Mouse (Mus musculus) limb, embryonic 14.5 days (tissue): ENCODE measurements around the gene Fam160a1. TPM values are rescaled to one million over a fixed set of nuclear protein-coding genes. Genes with fewer than 3 reads are reported as not detected.

Experiments
- ATAC-seq: fragments of 200-750 bp; cut with Nextera tagmentation; 2 replicates; pipeline ENCODE4 v1.8.0; 2017; ENCODE audit warnings: low read depth, moderate number of reproducible peaks, moderate TSS enrichment; ENCODE audit not compliant: low FRiP score
- DNase-seq: peaks from one replicate; pipeline ENCODE4 v3.0.0-alpha.2; 2015; ENCODE audit warnings: low spot score
- H3K27ac ChIP-seq: fragments of 300-500 bp; sonication (generic); replicated peaks from 2 replicates; pipeline ENCODE4 v1.5.1; 2014; ENCODE audit warnings: low read depth, mild to moderate bottlenecking, low read length, moderate library complexity, mixed read lengths
- H3K27me3 ChIP-seq: fragments of 300-500 bp; sonication (generic); 2 replicates; pipeline ENCODE4 v1.6.1; 2014; ENCODE audit warnings: low read length, mixed read lengths; ENCODE audit not compliant: control insufficient read depth, insufficient read depth
- H3K36me3 ChIP-seq: fragments of 300-500 bp; sonication (generic); 2 replicates; pipeline ENCODE4 v1.6.1; 2014; ENCODE audit warnings: mild to moderate bottlenecking, low read length, moderate library complexity, mixed read lengths; ENCODE audit not compliant: control insufficient read depth, insufficient read depth
- H3K4me1 ChIP-seq: fragments of 300-500 bp; sonication (generic); 2 replicates; pipeline ENCODE4 v1.6.1; 2014; ENCODE audit warnings: antibody characterized with exemption, low read length, mixed read lengths; ENCODE audit not compliant: control insufficient read depth, insufficient read depth
- H3K4me2 ChIP-seq: fragments of 300-500 bp; sonication (generic); replicated peaks from 2 replicates; pipeline ENCODE4 v1.6.1; 2014; ENCODE audit warnings: low read depth, mild to moderate bottlenecking, low read length, moderate library complexity; ENCODE audit not compliant: severe bottlenecking
- H3K4me3 ChIP-seq: fragments of 300-500 bp; sonication (generic); replicated peaks from 2 replicates; pipeline ENCODE4 v1.5.1; 2014; ENCODE audit warnings: low read length
- H3K9ac ChIP-seq: fragments of 300-500 bp; sonication (generic); 2 replicates; pipeline ENCODE4 v1.6.1; 2014; ENCODE audit warnings: mild to moderate bottlenecking, low read depth, low read length, moderate library complexity; ENCODE audit not compliant: severe bottlenecking
- H3K9me3 ChIP-seq: fragments of 300-500 bp; sonication (generic); 2 replicates; pipeline ENCODE4 v1.6.1; 2016; ENCODE audit warnings: low read length; ENCODE audit not compliant: control insufficient read depth
- POLR2A ChIP-seq: fragments of 200-500 bp; IDR thresholded peaks from 2 replicates; pipeline ENCODE4 v1.8.0; 2012; ENCODE audit warnings: inconsistent platforms, mild to moderate bottlenecking, moderate library complexity, borderline replicate concordance; ENCODE audit not compliant: insufficient read depth, insufficient read length; ENCODE audit errors: extremely low read depth
- WGBS: fragments of 180-500 bp; shearing (Covaris S2); extraction: QIAGEN DNeasy Blood & Tissue Kit; methylation state at CpG from one replicate; pipeline ENCODE4 v1.1.7; 2014; 5-methylcytosine and 5-hydroxymethylcytosine counted together
- polyA plus RNA-seq, 2 experiments: library from polyadenylated mRNA; depleted of rRNA in 1 of 2; stranded (reverse) in 1 of 2; unstranded in 1 of 2; fragments of >200 nt; fragmentation: Nextera tagmentation in 1 of 2; extraction: Ambion mirVana in 1 of 2; gene quantifications; 2 replicates each; pipeline versions ENCODE4 v1.2.1 to v1.2.3; 2012 to 2014

Gene Fam160a1
- polyA plus RNA-seq, 2 experiments: 4.3 to 6.2 TPM

DNA sequence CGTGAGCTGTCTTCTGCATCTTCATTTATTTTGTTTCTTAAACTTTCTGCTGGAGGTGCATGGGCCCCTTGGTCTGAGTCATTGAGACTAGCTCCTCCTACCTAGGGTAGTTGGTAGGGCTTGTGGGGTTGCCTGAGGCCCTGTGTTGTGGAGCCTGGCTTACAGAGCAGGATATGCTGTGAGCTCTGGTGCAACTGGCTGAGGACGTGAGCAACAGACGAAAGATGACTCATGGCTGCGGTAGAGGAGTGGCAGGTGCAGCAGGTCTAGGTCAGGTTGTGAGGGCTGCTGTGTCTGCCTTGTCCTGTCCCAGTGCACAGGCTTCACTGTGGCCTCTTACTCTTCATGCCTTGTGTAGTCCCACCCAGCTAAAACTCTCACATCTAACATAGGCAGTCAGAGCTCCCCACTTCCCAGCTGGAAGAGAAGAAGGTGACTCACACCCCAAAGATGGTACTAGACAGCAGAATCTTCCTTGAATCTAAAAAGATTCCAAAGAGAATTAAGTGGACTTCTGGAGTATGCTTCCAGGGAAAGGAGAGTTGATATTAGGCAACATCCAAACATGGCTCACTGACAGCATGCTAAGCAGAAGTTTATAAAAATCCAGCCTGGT lies 187.1 kb downstream of the Fam160a1 start:
- ATAC-seq (no peak), DNase-seq (no peak)
- H3K4me1 ChIP-seq: no peaks in the 10 kb centered on the region
- H3K27me3 ChIP-seq: no peaks in the 10 kb centered on the region
- TF ChIP-seq POLR2A: no peak
- H3K9me3 ChIP-seq: no peaks in the 10 kb centered on the region
- H3K27ac ChIP-seq: no peak overlapping the region
- H3K4me3 ChIP-seq: no peak overlapping the region
- WGBS: 88% methylated on average over 4 of the region's 4 CpGs
- H3K36me3 ChIP-seq: no peaks in the 10 kb centered on the region
- H3K4me2 ChIP-seq: no peak overlapping the region
- no peak overlapping the region for H3K9ac ChIP-seq

DNA sequence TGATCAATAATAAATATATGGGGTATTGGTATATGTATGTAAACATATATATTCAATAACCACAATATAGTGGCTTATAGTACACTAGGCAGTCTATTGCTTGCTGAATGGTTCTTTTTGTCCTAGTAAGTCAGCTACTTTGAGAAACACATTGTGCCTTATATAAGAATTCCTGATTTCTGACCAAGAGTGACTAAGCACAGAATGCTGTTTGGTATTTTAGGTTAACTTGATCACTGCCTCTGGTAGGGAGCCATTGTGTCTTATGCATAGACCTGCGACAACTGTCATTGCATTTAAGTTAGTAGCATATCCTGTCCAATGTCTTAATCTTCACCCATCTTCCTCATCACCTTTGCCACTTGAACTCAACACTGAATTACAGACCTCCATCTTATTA lies 197.3 kb downstream of the Fam160a1 start:
- WGBS: 96% methylated on average over 1 of the region's 1 CpGs
- no peaks in the 10 kb centered on the region for H3K9me3 ChIP-seq
- TF ChIP-seq POLR2A: no peak
- H3K4me2 ChIP-seq: no peak overlapping the region
- no peaks in the 10 kb centered on the region for H3K4me1 ChIP-seq
- ATAC-seq (no peak), DNase-seq (no peak)
- no peaks in the 10 kb centered on the region for H3K27me3 ChIP-seq
- H3K36me3 ChIP-seq: peaks cover 13% of the 10 kb centered on the region; the same call in 1 of the 2 replicates
- no peak overlapping the region for H3K9ac ChIP-seq
- H3K4me3 ChIP-seq: no peak overlapping the region
- no peak overlapping the region for H3K27ac ChIP-seq

DNA sequence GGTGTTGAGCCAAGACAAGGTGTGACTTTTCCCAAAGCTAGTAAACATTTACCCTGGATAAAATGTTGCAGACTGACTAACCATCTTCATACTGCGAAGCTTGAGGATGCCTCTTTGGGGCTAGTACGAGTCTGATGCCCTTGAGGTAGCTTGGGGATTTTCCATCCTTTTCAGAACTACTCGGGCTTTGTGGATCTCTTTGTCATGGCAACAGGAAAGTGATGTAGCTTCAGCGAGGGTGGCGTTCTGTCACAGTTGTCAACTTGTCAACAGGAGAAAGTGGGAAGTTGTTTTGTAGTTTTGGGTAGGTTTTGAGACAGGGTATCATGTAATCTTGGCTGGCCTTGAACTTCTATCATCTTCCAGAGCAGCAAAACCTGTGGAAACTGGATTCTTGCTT lies 197.7 kb downstream of the Fam160a1 start:
- H3K4me3 ChIP-seq: no peak overlapping the region
- no peaks in the 10 kb centered on the region for H3K27me3 ChIP-seq
- H3K4me1 ChIP-seq: no peaks in the 10 kb centered on the region
- H3K9me3 ChIP-seq: no peaks in the 10 kb centered on the region
- peaks cover 13% of the 10 kb centered on the region; the same call in 1 of the 2 replicates for H3K36me3 ChIP-seq
- no peak for TF ChIP-seq POLR2A
- H3K4me2 ChIP-seq: no peak overlapping the region
- ATAC-seq (no peak), DNase-seq (no peak)
- no peak overlapping the region for H3K9ac ChIP-seq
- 89% methylated on average over 5 of the region's 5 CpGs for WGBS
- no peak overlapping the region for H3K27ac ChIP-seq

DNA sequence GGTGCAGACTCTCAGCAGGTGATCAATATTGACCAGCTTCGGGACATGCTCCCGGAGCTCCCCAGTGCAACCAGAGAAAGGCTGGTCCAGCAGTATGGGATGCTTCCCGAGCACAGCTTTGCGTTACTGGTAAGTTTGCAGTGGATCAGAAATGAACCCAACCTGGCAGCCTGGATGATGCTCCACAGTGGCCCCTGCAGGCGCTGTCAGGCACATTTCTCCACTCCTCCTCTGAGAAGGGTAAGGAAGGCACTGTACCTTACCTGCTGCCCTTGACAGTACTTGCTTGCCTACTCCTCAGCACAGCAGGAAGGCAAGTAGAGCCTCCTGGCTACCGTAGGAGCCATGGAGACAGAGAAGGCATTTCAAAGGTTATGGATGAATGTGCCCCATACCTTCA lies 198.2 kb downstream of the Fam160a1 start:
- no peak for ATAC-seq
- 82% methylated on average over 6 of the region's 6 CpGs for WGBS
- Histone ChIP-seq H3K4me2 (no peak overlapping the region), H3K27me3 (no peaks in the 10 kb centered on the region), H3K9me3 (no peaks in the 10 kb centered on the region), H3K4me1 (no peaks in the 10 kb centered on the region), H3K27ac (no peak overlapping the region), H3K4me3 (no peak overlapping the region), H3K9ac (no peak overlapping the region), H3K36me3 (peaks cover 13% of the 10 kb centered on the region; the same call in 1 of the 2 replicates)
- no peak for DNase-seq
- TF ChIP-seq POLR2A: no peak

DNA sequence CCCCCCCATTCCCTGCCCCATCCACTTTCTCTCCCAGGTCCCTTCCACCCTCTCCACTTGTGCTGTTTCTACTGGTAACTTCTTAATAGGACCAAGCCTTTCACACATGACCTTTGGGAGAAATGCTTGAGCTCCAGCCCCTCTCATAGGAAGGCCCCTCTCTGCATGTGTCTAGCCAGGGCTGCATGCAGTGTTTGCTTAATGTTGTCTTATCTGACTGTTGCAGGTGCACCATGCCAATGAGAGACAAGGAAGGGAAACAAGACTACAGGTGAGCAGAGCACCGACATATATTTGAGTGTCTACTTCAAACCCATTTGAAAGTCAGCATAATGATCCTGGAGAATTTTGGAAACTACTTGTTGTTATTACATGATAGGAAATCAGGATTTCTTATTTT lies 200.7 kb downstream of the Fam160a1 start:
- Histone ChIP-seq H3K27ac (no peak overlapping the region), H3K27me3 (no peaks in the 10 kb centered on the region), H3K4me1 (no peaks in the 10 kb centered on the region), H3K36me3 (peaks cover 13% of the 10 kb centered on the region; the same call in 1 of the 2 replicates), H3K4me3 (no peak overlapping the region), H3K9ac (no peak overlapping the region), H3K9me3 (no peaks in the 10 kb centered on the region), H3K4me2 (no peak overlapping the region)
- WGBS: 97% methylated on average over 1 of the region's 1 CpGs
- ATAC-seq (no peak), DNase-seq (no peak)
- no peak for TF ChIP-seq POLR2A

Other genes starting within 250 kb of the Fam160a1 start
- 6.2 and 9.0 TPM in 2 replicates for gene Gatb, start 243.2 kb downstream of the Fam160a1 start, polyA plus RNA-seq (2012; rRNA removed)
- 18.3 and 22.3 TPM in 2 replicates for gene Gatb, start 243.2 kb downstream of the Fam160a1 start, polyA plus RNA-seq (2014; fragmentation: Nextera tagmentation; extraction: Ambion mirVana)
- gene Glt28d2, start 70.2 kb upstream of the Fam160a1 start, polyA plus RNA-seq (2012; rRNA removed): 0.89 and 1.1 TPM in 2 replicates
- gene Glt28d2, start 70.2 kb upstream of the Fam160a1 start, polyA plus RNA-seq (2014; fragmentation: Nextera tagmentation; extraction: Ambion mirVana): 2.4 and 3.2 TPM in 2 replicates
- 2.0 TPM in 2 replicates for gene Gm37240, start 70.2 kb upstream of the Fam160a1 start, polyA plus RNA-seq (2012; rRNA removed)
- 10.9 and 13.4 TPM in 2 replicates for gene Gm37240, start 70.2 kb upstream of the Fam160a1 start, polyA plus RNA-seq (2014; fragmentation: Nextera tagmentation; extraction: Ambion mirVana)
- 33.8 and 36.5 TPM in 2 replicates for gene Sh3d19, start 153.8 kb upstream of the Fam160a1 start, polyA plus RNA-seq (2012; rRNA removed)
- 29.2 and 32.1 TPM in 2 replicates for gene Sh3d19, start 153.8 kb upstream of the Fam160a1 start, polyA plus RNA-seq (2014; fragmentation: Nextera tagmentation; extraction: Ambion mirVana)
- not detected in 2 replicates for gene Prss48, start 185.2 kb upstream of the Fam160a1 start, polyA plus RNA-seq (2012; rRNA removed)
- not detected in 2 replicates for gene Prss48, start 185.2 kb upstream of the Fam160a1 start, polyA plus RNA-seq (2014; fragmentation: Nextera tagmentation; extraction: Ambion mirVana)